Mouse (Mus musculus) MN1 (cell line): ENCODE results near the gene A430005L14Rik.
A peak's percentile ranks its signal among the peaks of the same experiment; 100 is the strongest.

Experiments used
- DNase-seq: peaks from one replicate; pipeline ENCODE4 v3.0.0-alpha.2; 2016; ENCODE audit warnings: low spot score

Gene A430005L14Rik

GRCm38 (mm10) chr4:153974431-153975291 is 17.6 kb downstream of the A430005L14Rik start, which contains the start of the genes Dffb and Cep104:
Gene Dffb (minus strand): TSS chr4:153975126.
Gene Cep104 (plus strand): TSS chr4:153975194.
- peak; percentile 97 for DNase-seq

GRCm38 (mm10) chr4:153975292-153975662 is 18.2 kb downstream of the A430005L14Rik start:
- peak; percentile 85 for DNase-seq

- DNase-seq: peak; percentile 55
These were observed 18.7 kb downstream of the A430005L14Rik start for GRCm38 (mm10) chr4:153975768-153976167.

GRCm38 (mm10) chr4:153979243-153979642 is 22.2 kb downstream of the A430005L14Rik start:
- no peak for DNase-seq

GRCm38 (mm10) chr4:153980470-153980869 is 23.4 kb downstream of the A430005L14Rik start:
- DNase-seq: peak; percentile 69

GRCm38 (mm10) chr4:153992715-153993114 is 35.7 kb downstream of the A430005L14Rik start:
- DNase-seq: peak; percentile 45

GRCm38 (mm10) chr4:153993505-153993904 is 36.5 kb downstream of the A430005L14Rik start:
- DNase-seq: peak; percentile 62

GRCm38 (mm10) chr4:154005488-154005887 is 48.5 kb downstream of the A430005L14Rik start:
- no peak for DNase-seq

GRCm38 (mm10) chr4:154006264-154006663 is 49.2 kb downstream of the A430005L14Rik start:
- DNase-seq: no peak

GRCm38 (mm10) chr4:154007759-154008158 is 50.7 kb downstream of the A430005L14Rik start:
- peak; percentile 60 for DNase-seq

GRCm38 (mm10) chr4:154010907-154011645 is 54.0 kb downstream of the A430005L14Rik start:
- DNase-seq: no peak
